Mouse (Mus musculus): ENCODE measurements around the gene Ppp3ca. TPM values are rescaled to one million over a fixed set of nuclear protein-coding genes. Genes with fewer than 3 reads are reported as not detected.

The Ppp3ca gene
- polyA plus RNA-seq, 1 experiment from 2014 or later = 64.6 TPM

- H3K4me3 ChIP-seq = no peak overlapping the region
- no peaks in the 10 kb centered on the region for H3K36me3 ChIP-seq
- no peaks in the 10 kb centered on the region for H3K9me3 ChIP-seq
- peaks cover 11% of the 10 kb centered on the region for H3K4me1 ChIP-seq
- no peak for ATAC-seq (ENCODE audit: borderline replicate concordance, extremely low read depth, low FRiP score, low TSS enrichment)
- H3K27me3 ChIP-seq = no peaks in the 10 kb centered on the region
- H3K9ac ChIP-seq = no peak overlapping the region
- no peak overlapping the region for H3K27ac ChIP-seq
- 89% methylated on average over 5 of the region's 5 CpGs for WGBS
- no peak overlapping the region for H3K4me2 ChIP-seq
Observed at GRCm38 (mm10) chr3:136829109-136829508, 159.2 kb downstream of the Ppp3ca start.

DNA sequence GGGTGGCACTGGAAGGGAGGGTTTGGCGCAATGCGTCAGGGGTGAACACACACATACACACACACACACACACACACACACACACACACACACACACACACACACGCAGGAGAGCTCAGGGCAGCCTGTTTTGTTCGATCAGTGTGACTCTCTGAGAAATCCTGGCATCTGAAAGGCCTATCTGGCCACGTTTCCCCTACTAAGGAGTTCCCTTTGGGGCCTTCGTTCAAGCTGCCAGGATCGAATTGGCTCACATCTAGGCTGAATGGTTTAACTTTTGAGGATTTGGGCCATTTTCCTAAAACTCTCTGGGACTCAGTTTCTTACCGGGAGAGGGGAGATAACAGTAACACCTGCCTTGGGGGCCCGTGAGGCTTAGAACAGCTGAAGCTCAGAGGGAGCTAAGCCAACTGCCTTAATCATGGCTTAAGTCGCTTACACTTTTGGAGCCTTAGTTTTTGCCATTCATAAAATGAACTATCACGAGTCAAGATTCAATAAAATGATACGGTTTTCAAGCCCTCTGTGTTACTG is 160.8 kb downstream of the Ppp3ca start:
- Histone ChIP-seq H3K9ac (no peak overlapping the region), H3K27me3 (no peaks in the 10 kb centered on the region)
- 79% methylated on average over 12 of the region's 12 CpGs for WGBS

DNA sequence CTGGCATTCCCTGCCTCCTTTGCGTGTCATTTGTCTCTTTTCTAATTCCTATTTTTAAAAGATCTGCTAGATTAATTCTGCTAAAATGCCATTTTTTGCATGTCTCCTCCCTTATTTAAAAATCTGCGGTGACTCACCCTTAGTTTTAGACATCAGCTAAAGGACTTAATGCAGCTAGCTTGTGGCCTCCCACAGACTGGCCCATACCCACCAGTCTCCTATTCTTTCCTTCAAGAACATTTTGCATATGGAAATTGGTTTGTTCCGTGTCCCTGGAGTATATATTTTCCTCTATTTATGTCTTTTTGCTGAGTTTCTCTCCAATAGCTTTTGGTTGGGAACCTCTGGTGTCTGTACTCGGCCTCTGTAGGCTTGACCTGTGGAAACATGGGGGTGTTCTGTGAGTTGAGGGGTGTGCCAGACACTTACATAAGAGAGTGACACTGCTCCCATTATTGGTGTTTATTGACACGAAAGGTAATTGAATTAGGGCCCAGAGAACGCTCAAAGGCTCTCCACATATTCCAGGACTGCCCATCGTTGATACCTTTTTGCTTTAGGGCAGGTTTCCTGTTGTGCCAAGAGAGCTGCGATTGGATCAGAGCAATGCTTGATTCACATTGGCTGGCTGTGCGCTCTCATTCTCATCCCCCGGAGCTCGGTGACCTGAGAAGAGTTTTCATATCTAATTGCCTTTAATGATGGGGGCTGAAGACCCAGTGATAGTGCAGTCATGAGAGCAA is 163.2 kb downstream of the Ppp3ca start:
- H3K9ac ChIP-seq = no peak overlapping the region
- H3K27me3 ChIP-seq = no peaks in the 10 kb centered on the region
- H3K27ac ChIP-seq = no peak overlapping the region
- no peaks in the 10 kb centered on the region for H3K36me3 ChIP-seq
- no peak overlapping the region for H3K4me3 ChIP-seq
- 63% methylated on average over 11 of the region's 11 CpGs for WGBS
- peaks cover 25% of the 10 kb centered on the region for H3K4me1 ChIP-seq
- no peaks in the 10 kb centered on the region for H3K9me3 ChIP-seq
- no peak overlapping the region for H3K4me2 ChIP-seq
- ATAC-seq (ENCODE audit: borderline replicate concordance, extremely low read depth, low FRiP score, low TSS enrichment) = no peak

More for the DNA sequence above, 160.8 kb downstream of the Ppp3ca start:
- H3K4me3 ChIP-seq = no peak overlapping the region
- H3K36me3 ChIP-seq = no peaks in the 10 kb centered on the region
- H3K4me1 ChIP-seq = peaks cover 16% of the 10 kb centered on the region
- H3K27ac ChIP-seq = no peak overlapping the region
- H3K9me3 ChIP-seq = no peaks in the 10 kb centered on the region
- H3K4me2 ChIP-seq = no peak overlapping the region
- ATAC-seq (ENCODE audit: borderline replicate concordance, extremely low read depth, low FRiP score, low TSS enrichment) = no peak

- WGBS = 14% methylated on average over 5 of the region's 5 CpGs
- H3K27ac ChIP-seq = no peak overlapping the region
- H3K4me1 ChIP-seq = peaks cover 25% of the 10 kb centered on the region
- no peaks in the 10 kb centered on the region for H3K36me3 ChIP-seq
- ATAC-seq (ENCODE audit: borderline replicate concordance, extremely low read depth, low FRiP score, low TSS enrichment) = peak; percentile 46; the same call in 1 of the 2 replicates
- H3K27me3 ChIP-seq = no peaks in the 10 kb centered on the region
- no peaks in the 10 kb centered on the region for H3K9me3 ChIP-seq
- no peak overlapping the region for H3K9ac ChIP-seq
- H3K4me2 ChIP-seq = peak overlapping the region; percentile 14; the same call in 1 of the 2 replicates
- H3K4me3 ChIP-seq = no peak overlapping the region
Observed at GRCm38 (mm10) chr3:136833893-136834292, 164.0 kb downstream of the Ppp3ca start.

- no peaks in the 10 kb centered on the region for H3K36me3 ChIP-seq
- H3K4me1 ChIP-seq = peaks cover 25% of the 10 kb centered on the region
- no peak overlapping the region for H3K4me3 ChIP-seq
- H3K9me3 ChIP-seq = no peaks in the 10 kb centered on the region
- ATAC-seq (ENCODE audit: borderline replicate concordance, extremely low read depth, low FRiP score, low TSS enrichment) = no peak
- H3K27ac ChIP-seq = no peak overlapping the region
- H3K4me2 ChIP-seq = no peak overlapping the region
- no peaks in the 10 kb centered on the region for H3K27me3 ChIP-seq
- H3K9ac ChIP-seq = no peak overlapping the region
- 54% methylated on average over 9 of the region's 9 CpGs for WGBS
Observed at GRCm38 (mm10) chr3:136835851-136836250, 165.9 kb downstream of the Ppp3ca start.

GRCm38 (mm10) chr3:136836319-136837193 is 166.6 kb downstream of the Ppp3ca start:
- H3K27me3 ChIP-seq = no peaks in the 10 kb centered on the region
- H3K27ac ChIP-seq = 0 out of 2 replicates have a peak overlapping the region, but pooled peaks have one; percentile 56
- peaks cover 25% of the 10 kb centered on the region for H3K4me1 ChIP-seq
- 35% methylated on average over 17 of the region's 17 CpGs for WGBS
- no peak overlapping the region for H3K9ac ChIP-seq
- H3K36me3 ChIP-seq = no peaks in the 10 kb centered on the region
- no peak overlapping the region for H3K4me3 ChIP-seq
- H3K4me2 ChIP-seq = no peak overlapping the region
- H3K9me3 ChIP-seq = no peaks in the 10 kb centered on the region
- ATAC-seq (ENCODE audit: borderline replicate concordance, extremely low read depth, low FRiP score, low TSS enrichment) = no peak

DNA sequence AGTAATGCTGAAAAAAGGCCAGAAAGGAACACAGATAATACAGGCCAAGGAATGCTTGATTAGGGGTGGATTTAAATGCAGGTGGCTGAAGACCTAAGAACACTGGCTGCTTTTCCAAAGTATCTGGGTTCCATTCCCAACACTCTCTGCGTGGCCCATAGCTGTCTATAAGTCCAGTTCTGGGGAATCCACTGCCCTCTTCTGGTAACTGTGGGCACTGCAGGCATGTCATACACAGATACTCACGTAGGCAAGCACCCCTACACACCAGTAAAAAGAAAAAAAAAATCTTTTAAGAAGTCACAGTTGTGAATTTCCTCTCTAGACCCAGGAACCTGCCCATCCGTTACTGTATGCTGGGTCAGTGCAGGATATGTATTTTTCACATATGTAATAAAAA is 167.7 kb downstream of the Ppp3ca start:
- H3K27ac ChIP-seq = no peak overlapping the region
- WGBS = 93% methylated on average over 3 of the region's 3 CpGs
- no peak for ATAC-seq (ENCODE audit: borderline replicate concordance, extremely low read depth, low FRiP score, low TSS enrichment)
- peaks cover 25% of the 10 kb centered on the region for H3K4me1 ChIP-seq
- no peaks in the 10 kb centered on the region for H3K36me3 ChIP-seq
- no peak overlapping the region for H3K4me2 ChIP-seq
- H3K9ac ChIP-seq = no peak overlapping the region
- no peak overlapping the region for H3K4me3 ChIP-seq
- H3K9me3 ChIP-seq = no peaks in the 10 kb centered on the region
- H3K27me3 ChIP-seq = no peaks in the 10 kb centered on the region

- Histone ChIP-seq H3K9me3 (no peaks in the 10 kb centered on the region), H3K36me3 (no peaks in the 10 kb centered on the region), H3K27me3 (no peaks in the 10 kb centered on the region), H3K9ac (no peak overlapping the region), H3K4me3 (no peak overlapping the region), H3K4me2 (no peak overlapping the region), H3K27ac (no peak overlapping the region), H3K4me1 (peaks cover 3% of the 10 kb centered on the region)
- no peak for ATAC-seq (ENCODE audit: borderline replicate concordance, extremely low read depth, low FRiP score, low TSS enrichment)
- 91% methylated on average over 3 of the region's 3 CpGs for WGBS
Observed at GRCm38 (mm10) chr3:136841282-136841681, 171.4 kb downstream of the Ppp3ca start.

- Histone ChIP-seq H3K36me3 (no peaks in the 10 kb centered on the region), H3K4me1 (no peaks in the 10 kb centered on the region), H3K4me3 (no peak overlapping the region), H3K27ac (no peak overlapping the region), H3K9me3 (no peaks in the 10 kb centered on the region), H3K4me2 (no peak overlapping the region), H3K9ac (no peak overlapping the region), H3K27me3 (no peaks in the 10 kb centered on the region)
- ATAC-seq (ENCODE audit: borderline replicate concordance, extremely low read depth, low FRiP score, low TSS enrichment) = no peak
- WGBS = 31% methylated on average over 1 of the region's 1 CpGs
Observed at GRCm38 (mm10) chr3:136842384-136842783, 172.5 kb downstream of the Ppp3ca start.

GRCm38 (mm10) chr3:136843811-136844491 is 174.0 kb downstream of the Ppp3ca start:
- Histone ChIP-seq H3K9ac (no peak overlapping the region), H3K27me3 (no peaks in the 10 kb centered on the region), H3K27ac (no peak overlapping the region), H3K36me3 (no peaks in the 10 kb centered on the region), H3K9me3 (no peaks in the 10 kb centered on the region), H3K4me3 (no peak overlapping the region), H3K4me1 (no peaks in the 10 kb centered on the region), H3K4me2 (no peak overlapping the region)
- 80% methylated on average over 7 of the region's 7 CpGs for WGBS
- peak; percentile 27; the same call in 1 of the 2 replicates for ATAC-seq (ENCODE audit: borderline replicate concordance, extremely low read depth, low FRiP score, low TSS enrichment)

GRCm38 (mm10) chr3:136849035-136849434 is 179.1 kb downstream of the Ppp3ca start:
- no peak overlapping the region for H3K27ac ChIP-seq
- no peak overlapping the region for H3K9ac ChIP-seq
- no peak overlapping the region for H3K4me2 ChIP-seq
- no peaks in the 10 kb centered on the region for H3K36me3 ChIP-seq
- no peaks in the 10 kb centered on the region for H3K9me3 ChIP-seq
- peaks cover 13% of the 10 kb centered on the region; the same call in 1 of the 2 replicates for H3K4me1 ChIP-seq
- H3K4me3 ChIP-seq = no peak overlapping the region
- ATAC-seq (ENCODE audit: borderline replicate concordance, extremely low read depth, low FRiP score, low TSS enrichment) = no peak
- WGBS = 92% methylated on average over 1 of the region's 1 CpGs
- no peaks in the 10 kb centered on the region for H3K27me3 ChIP-seq
